Mouse (Mus musculus): Measurements from ENCODE around the gene 6030498E09Rik.

Gene 6030498E09Rik

DNA sequence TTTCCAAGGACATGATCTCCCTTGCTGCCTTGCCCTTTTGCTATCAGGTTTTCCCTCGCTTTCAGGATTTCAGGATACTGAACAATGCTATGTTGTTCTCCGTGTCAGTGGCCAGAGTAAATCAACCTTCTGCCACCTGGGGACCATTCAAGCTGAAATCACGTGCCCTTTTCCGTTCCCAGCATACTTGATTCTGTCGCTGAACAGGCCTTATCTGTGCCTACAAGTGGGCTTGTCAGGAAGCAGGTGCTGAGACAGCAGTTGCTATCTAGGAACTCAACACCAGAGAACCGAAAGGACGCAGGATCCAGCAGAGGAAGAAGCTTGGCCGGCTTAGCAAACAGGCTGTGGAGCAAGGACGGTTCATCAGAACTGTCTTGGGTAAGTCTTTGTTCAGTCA, at the start of gene 6030498E09Rik:
TSS of gene 6030498E09Rik (plus strand) at position 194 of the 400 bp plus-strand sequence.
- DNase-seq (ENCODE audit: low read depth, low spot score) = no peak

DNA sequence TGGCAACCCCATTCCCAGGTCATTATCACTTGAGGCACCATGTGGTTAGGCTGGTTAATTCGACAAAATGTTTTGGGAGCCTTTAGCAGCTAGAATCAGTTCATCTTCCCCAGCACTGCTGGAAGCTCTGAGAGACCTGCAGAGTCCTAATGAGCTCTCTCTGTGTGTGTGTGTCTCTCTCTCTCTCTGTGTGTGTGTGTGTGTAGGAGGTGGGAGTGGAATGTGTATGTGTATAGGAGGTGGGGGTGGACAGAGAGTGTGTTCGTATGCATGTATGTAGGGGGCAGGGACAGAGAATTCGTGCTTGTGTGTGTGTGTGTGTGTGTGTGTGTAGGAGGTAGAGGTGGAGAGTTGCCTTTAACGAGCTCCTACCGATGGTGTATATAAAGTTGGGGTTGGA, 42.4 kb upstream of the 6030498E09Rik start:
- no peak for DNase-seq (ENCODE audit: low read depth, low spot score)

DNA sequence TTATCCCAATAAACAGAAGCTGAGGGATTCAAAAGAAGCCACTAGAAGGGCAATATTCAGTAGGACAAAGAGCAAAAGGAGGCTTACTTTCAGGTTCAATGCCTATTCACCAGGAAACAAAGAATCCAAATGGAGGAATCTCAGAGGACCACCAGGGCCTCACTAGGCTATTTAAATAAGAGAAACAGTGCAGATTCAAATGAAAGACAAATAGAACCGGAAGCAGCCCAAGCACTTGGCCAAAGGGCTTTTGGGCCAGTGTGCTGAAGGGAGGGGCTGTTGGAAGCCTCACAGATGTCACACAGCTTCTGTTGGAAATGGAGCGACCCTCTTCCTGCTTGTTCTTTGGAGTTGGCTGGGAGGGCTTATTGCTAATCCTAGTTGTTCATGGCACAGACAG, 41.8 kb upstream of the 6030498E09Rik start:
- DNase-seq (ENCODE audit: low read depth, low spot score) = no peak

DNA sequence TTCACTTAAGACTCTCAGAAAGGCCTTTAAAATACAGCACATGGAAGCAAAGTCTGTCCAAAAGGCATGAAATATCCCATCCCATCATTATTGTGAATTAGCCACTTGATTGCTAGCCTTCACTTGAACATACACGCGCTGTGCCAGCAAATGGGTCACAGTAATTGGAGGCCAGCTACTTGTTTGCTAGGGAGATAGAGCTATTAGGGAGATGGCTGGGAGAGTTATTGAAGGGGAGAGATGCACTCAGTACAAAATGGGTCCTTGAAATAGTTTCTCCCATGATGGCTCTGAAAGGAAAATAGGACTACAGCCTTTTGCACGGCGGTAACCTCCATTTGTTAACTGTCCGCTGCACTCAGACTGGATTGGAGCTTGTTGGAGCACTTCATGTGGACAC, 38.8 kb upstream of the 6030498E09Rik start:
- no peak for DNase-seq (ENCODE audit: low read depth, low spot score)

DNA sequence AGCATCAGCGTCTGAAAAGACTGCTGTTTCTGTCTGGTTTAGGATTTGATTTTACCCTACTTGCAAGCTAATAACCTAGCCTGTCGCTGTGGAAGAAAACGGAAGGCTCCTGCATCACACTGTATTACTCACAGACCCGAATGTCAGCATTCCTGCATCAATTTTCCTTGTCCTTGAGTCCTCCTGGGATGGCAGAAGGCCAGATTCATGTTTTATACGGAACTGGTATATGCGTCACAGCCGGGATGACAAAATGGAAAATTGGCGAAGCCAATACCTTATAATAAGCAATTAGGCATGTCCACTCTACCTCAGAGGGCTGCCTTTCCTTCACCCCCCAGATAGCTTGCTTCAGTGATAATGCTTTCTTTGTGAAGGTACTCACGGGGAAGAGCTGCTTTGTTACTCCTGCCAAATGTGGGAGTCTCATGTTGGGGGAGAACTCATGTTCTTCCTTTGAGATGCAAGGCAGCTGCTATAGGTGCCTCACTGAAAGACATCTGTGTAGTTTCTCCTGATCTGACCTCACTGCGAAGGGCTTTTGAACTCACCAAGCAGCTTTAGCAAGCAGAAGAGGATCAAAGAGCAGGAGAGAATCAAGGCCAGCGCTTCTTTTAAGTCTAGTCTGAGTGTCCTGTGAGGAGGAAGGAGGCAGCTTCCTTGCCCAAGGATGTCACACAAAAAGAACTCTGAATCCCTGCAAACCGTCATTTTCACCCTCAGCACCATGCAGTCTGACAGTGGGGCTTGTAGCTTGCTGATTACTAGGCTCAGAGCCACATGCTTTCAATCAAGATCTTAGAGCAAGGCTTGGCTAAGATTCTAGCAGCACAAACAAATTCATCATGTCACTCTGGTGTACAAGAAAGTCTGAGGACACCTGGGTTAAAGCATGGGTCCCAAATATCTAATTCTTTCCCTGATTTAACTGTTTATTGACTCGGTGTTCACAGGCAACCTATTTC, 37.3 kb upstream of the 6030498E09Rik start:
- DNase-seq (ENCODE audit: low read depth, low spot score) = no peak

DNA sequence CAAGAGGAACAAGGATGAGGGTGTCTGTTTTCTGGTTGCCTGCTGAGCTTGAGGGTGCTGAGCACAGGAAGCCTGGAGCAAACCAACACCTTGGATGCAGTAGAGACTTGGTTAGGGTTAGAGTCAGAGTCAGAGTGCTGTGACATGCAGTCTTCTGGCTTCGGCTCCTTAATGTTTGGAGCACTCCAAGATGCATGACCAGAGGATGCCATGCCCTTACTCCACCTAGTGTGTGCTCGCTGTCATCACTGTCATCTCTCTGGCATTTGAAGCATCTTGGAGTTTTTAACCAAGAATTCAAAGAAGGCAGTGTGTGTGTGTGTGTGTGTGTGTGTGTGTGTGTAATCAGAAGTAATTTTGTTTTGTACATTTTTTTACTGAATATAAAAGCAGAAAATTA, 1.0 kb upstream of the 6030498E09Rik start:
- DNase-seq (ENCODE audit: low read depth, low spot score) = no peak

DNA sequence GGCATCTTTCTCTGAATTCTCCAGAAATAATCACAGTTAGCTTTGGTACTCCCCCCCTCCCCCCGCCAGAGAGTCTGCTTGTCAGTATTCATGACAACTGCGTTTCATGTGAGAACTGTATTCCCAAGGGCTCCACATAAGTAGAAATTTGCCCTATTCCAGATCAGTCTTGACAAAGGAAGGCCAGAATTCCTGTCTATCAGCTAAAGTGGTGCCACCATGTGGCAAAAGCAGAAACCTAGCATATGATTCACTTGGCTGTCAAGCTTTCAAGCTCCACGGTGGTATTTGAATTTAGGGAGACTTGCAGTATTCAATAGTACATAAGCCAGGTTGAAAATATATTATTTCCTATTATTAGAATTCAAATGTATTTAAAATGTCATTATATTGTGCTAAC, 585 bp upstream of the 6030498E09Rik start:
- no peak for DNase-seq (ENCODE audit: low read depth, low spot score)

DNA sequence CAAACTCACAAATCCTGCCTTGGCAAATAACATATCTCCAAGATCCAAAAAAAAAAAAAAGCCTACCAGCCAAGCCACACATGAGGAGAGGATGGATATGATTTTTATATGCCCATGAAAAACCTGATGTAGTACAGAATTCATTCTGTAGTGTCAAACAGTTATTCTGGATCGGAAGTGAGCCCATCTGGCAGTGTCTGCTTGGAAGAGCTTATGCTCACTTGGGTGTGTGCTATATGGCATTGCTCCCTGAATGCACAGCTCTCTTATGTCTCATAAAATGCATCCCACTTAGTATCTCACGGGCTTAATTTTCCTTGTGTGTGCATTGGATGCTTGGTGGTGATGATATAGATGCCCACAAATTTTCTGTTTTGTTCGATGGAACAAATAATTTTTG, 21.9 kb downstream of the 6030498E09Rik start:
- DNase-seq (ENCODE audit: low read depth, low spot score) = no peak

DNA sequence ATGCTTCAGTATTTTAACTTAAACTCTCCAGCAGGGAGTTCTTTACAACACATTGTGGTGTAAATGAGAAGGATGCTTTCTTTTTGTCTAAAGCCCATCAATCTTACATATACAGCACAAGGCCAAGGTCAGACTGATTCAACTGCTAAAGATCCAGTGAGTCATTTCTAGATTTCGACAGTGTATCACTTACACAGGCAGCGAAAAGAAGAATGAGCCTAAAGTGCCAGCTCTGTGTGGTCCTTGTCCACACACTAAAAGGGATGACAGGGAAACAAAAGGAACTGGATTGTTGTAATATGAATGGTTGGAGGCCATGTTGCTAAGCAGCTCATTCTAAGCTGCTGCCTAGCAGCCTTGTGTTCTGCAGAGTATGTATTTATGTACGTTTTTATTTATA, 41.5 kb downstream of the 6030498E09Rik start:
- DNase-seq (ENCODE audit: low read depth, low spot score) = no peak

DNA sequence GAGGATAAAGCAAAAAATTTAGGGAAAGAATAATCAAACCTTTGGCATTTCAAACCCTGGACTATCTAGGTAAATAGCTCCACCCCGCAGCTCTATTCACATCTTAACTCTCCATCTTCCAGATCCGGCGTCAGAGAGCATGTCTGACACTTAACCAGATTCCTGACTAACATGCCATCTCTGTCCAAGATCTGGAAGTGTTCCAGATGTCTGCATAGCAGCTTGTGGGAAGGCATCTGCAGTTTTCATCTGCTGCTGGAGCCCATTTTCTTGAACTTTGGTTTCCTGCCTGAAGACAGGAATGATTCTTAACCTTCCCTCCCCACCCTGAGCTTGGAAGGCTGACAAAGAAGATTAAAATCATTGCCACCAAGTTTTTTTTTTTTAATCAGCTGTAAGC, 44.4 kb downstream of the 6030498E09Rik start:
- DNase-seq (ENCODE audit: low read depth, low spot score) = no peak

DNA sequence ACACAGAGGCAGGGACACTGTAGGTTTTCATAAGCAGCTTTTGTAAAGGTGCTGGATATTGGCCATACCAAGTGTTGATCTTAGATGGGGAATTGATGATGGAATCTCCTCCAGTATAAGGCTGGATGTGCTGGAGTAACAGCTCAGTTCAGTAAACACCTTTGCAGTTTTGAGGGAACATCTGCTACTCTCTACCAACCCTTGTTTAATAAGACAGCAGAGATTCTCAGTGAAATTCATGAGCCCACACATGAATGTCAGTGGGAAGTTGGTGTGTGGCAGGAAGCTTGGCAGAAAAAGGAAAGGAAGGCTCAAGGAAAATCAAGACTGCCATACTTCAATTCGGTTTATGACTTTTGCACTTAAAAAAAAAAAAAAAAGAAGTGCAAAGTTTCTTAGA, 186.1 kb downstream of the 6030498E09Rik start:
- no peak for DNase-seq (ENCODE audit: low read depth, low spot score)

DNA sequence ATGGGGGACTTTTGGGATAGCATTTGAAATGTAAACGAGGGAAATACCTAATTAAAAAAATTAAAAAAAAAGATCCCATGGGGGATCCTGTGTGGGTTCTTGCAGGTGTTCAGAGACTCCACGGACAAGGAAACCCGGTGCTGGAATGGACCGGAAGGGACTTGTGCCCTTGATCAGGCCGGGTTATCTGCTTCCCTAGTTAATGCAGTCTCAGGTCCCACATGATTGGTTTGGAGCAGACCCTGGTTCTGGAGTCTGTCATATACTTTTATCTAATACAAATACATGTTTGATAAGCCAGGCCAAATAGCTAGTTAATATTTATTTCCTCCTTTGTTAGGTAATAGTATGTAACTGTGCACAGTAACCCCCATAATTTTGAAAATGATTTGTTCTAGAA, 223.8 kb downstream of the 6030498E09Rik start:
- no peak for DNase-seq (ENCODE audit: low read depth, low spot score)
